Mouse (Mus musculus) layer of hippocampus, postnatal 36 days (tissue): ENCODE measurements at regions not wholly inside any gene's neighbourhood (a gene's known extent, or its start where the extent isn't known, plus 50 kb on each side); places are given as distances from the start of the nearest gene placed in this dataset.

Source experiments
- DNase-seq, 2 experiments: peaks; one replicate each; pipeline ENCODE4 v3.0.0; 2022

DNA sequence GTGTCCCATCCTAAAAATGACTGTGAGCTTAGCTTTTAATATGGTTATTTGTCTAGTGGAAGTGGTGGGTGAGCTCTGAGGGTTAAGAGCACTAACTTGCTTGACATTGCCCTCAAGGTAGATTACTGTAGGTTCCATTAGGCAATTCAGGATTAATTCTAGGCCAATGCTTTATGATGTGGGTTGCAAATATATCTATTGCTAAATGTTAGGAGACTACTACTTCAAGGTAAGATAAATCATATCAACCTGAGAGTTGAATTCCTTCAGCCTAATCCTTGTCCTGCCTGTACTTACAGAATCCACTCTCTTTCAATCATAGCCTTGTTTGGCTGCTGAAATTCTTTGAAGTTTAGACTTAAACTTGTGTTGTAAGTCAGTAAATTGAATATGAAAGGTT, 501.2 kb upstream of the Pappa start:
- no peak for DNase-seq

DNA sequence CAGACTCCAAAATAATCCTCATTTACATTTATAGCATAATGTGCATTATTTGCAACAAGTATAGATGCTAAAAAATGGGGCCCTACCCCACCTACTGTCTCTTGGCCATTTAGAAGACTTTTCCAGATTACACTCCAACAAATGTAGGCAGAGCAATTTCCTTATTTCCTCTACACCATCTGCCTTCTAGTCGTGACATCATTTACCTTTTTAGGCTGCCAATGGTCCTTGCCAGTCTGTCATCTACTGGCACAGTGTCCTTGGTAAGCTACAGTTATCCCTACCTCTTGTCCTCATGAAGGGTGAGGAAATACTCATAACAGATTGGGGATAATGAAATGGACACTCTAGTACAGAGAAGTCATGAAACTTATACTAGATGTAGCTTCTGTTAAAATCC, 491.8 kb upstream of the Pappa start:
- no peak for DNase-seq

DNA sequence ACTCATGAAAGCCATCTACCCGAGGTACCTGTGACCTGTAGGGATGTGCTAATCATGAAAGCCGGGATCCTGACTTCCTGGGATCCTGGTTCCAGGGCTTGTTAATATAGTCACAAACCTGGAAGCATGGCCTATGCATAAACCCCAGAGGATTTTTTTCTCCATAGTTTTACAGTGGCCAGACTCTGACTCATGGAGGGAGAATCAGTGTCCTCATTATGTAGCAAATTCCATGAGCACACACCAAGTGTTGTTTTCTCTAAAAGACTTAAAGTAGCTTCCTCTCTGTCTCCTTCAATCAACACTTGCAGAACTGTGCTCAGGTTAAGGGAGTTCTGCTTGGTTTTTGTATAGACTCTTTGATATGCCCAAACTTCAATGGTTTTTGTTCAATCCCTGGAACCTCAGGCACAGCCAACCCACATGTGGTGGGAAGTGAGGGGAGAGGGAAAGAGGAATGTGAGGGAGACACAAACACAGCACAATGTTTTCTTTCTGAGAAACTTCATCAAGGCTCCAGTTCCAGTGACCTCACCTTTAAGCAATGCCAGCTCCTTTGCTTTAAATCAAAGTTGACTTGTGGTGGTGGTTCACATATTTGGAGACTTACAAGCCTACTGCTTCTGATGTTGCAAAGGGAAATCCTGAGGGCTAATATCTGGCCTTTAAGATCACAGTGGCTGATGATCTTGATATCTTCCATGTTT, 488.6 kb upstream of the Pappa start:
- no peak for DNase-seq

DNA sequence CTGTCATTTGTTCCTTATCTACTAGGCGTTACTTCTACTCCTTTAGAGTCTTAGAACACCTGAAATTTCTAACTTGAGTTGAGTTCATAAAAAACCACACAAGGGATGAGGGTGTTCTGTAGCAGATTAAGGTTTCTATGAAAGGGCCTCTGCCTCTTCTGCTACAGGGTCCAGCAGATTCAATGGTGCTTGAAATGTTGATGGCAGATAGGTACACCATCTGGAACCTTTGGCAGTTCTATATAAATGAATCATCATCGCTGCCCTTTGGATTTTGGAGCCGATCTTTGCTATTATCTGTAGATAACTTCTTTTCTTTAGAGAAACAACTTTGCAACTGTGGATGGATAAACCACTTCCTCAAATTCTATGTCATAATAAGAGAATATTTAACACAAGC, 483.9 kb upstream of the Pappa start:
- no peak for DNase-seq

DNA sequence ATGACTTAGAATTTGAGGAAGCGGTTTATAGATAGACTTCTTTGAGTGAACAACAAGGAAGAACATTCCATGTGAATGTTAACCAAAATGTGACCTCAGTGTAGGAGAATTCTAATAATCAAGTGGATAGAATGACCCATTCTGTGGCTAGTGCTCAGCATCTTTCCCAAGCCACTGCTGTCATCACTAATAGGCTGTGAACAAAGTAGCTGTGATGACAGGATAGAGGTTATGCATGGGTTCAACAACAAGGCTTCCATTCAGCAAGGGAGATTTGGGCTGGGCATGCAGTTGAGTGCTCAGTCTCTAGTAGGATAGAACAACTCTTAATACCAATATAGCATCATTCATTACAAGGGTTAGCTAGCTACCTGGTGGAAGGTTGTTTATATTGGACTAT, 483.0 kb upstream of the Pappa start:
- DNase-seq: no peak

DNA sequence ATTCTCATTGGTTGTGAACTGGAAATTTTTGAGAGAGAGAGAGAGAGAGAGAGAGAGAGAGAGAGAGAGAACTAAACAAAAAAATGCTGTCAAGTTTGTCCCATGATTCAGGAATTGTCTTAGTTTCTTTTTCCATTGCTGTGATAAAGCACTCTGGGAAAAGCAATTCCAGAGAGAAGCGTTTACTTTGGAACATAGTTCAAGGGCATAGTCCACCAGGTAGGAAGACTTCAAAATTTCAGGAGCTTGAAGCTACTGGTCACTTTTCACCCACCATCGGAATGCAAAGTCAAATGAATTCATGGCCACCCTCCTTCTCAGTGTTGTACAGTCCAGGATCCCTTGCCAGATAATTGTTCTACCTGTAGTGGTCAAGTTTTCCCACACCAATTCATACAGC, 478.8 kb upstream of the Pappa start:
- no peak for DNase-seq

DNA sequence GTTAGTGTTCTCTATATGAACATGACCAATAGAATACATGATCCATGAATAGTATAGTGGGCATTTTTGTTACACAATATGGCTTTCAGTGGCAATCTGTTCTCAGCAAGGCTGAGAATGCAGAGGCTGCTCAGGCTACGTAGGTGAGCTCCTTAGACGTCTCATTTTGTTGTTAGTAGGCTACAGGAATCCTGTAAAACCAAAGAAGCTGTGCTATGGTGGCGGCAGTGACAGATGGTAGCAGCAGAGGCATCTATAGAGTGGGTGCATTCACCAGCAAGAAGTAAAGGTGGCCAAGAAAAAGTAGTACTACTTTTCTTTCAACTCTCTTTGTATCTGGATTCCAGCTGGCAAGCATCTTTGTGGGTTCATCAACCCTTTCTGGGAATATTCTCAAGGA, 469.8 kb upstream of the Pappa start:
- no peak for DNase-seq

DNA sequence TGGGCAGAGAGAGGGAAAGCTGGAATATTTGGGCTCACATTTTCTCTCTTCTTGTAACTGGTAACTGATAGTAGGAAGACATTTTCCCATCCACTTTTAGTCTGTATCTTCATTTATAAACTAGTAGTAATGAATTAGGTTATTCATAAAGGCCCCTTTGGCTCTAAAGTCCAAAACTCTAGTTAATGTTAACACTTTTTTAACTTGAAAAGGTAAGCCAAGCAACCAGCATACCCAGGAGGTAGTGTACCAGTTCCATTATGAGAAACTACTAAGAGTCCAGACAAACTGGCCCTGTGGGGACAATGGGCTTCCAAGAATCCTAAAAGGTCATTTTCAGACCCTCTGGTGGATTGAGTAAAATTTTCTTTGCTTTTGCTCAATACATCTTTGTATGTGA, 468.4 kb upstream of the Pappa start:
- DNase-seq: no peak

DNA sequence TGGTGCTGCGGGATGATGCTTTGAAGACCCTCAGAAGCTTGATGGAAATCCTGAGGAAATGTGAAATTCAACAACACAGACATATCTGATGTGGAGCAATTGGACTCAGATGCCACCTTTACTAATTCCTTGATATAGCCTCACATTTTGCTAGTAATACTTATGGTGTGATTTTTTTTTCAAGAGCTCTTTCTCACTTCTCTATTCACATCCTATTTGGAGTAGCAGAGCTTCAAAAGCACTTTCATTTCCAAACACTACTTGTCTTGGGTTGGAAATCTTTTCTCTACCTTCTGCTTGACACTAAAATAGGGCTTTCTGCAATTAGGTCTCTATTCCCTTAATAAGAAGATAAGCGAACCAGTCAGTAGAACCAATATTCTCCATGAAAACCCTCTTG, 460.3 kb upstream of the Pappa start:
- DNase-seq: no peak

DNA sequence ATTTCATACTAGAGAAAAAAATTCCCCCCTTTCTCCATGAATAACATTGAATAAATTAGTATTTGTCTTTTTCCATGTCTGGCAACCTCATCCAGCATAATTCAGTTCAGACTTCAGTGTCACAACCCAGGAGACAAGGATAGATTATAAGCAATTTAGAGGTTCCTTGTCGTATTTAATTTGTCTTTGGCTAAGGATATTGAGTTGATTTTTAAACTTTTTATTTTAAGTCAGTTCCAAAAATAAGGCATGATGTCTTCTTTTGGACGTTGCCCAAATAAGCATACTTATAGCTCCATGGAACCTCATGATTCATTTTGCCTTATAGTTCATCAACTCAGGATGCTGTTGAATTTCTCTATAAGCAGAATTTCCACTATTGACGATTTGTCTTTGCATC, 456.0 kb upstream of the Pappa start:
- DNase-seq: no peak

DNA sequence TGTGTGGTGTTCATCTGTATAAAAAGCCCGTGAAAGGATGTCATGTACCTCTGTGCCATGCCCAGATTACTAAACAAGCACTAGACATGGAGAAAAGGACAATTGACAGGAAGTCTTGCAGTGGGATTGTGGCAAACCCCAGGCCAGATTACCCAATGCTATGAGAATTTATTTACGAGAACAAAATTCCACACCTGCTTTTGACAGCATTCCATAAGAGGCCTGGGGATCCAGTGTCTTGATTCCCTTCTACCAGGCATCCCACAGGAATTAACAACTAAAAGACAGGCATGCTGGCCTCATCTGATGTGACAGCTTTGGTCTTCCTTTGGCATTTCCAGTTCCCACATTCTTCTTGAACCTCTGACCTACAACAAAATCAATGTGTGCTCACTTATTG, 454.3 kb upstream of the Pappa start:
- DNase-seq: no peak

DNA sequence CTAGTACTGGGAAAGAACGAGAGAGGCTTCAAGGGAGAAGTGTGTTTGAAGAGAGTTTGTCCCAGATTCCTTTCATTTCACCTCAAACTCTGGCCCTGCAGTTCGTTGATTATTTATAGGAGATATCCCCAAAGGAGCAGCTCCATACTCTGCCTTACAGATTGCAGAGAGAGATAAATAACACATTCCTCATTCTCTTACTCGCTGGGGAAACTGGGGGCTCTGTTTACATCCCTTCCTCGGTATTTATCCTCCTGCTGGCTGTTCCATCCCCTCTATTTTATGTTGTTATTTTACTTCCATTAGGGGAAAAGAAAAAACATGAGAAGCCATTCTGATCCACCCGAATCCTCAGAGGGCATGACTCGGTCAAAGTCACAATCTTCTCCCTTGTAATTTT, 447.5 kb upstream of the Pappa start:
- DNase-seq: no peak

DNA sequence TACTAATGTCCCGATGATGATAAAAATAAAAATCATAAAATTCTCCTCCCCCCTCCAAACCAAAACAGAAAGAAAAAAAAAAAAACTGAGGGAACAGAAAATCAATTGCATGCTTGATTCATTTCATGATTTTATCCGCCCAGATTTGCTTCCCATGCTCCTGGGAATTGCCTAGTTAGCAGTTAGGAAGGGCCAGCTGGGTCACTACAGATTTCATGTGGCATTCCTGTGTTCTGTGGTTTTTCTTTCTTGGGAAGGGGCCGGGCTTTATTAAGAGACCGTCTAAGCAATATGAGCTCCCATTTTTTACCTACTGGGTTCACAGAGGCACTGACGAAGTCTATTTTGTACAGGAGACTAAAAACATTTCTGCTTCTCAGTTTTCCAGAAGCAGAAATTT, 447.1 kb upstream of the Pappa start:
- no peak for DNase-seq

DNA sequence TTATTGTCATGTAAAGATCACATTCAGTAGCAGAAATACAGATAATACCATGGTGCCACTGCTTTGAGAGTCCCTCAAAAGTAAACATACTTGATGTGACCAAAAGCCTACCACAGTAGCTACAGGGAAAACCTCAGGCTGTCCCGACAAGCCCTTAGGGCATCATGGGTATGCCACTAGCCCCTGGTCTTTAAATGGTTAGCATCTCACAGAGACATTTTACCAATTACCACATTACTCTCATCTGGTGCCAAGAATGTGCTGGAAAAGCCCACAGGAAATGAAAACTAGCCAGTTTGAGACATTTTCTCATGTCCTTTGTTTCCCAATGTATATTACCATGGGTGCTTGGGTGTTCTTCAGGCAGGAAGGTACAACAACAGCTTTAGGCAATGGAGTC, 439.3 kb upstream of the Pappa start:
- DNase-seq: no peak

DNA sequence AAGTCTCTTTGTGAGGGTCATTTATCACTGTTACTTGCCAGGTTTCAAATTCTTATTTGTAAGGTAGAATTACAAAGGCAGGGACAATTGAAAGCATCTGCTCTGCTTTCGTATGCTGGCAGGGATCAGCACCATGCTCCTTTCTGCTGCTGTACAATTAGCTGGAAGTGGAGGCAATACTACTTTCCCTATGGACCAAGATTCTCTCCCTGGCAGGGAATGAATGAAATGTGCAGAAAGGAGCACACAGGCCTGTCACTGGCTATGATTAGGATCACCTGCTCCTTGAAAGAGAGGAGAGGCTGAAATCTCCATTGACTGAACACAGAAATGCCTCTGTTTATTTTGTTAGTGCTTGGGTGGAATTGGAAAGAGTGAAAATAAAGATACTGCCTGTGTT, 427.8 kb upstream of the Pappa start:
- no peak for DNase-seq

DNA sequence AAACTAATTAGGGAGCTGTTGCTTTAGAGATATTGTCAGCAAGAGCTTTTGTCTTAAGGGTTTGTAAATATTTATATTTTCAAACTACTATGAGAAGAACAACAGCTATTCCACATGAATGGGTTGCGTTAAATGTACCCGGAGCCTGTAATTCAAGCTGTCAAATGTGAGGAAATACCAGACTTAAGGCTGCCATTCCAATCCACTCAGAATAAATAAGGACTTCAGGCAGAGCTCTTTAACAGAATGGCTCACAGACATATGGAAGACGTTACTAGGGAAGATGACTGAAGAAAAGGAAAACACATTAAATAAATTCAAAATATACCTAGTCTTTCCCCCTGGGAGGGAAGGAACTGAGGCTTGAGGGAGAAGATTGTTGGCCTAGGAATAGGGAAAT, 400.7 kb upstream of the Pappa start:
- no peak for DNase-seq

DNA sequence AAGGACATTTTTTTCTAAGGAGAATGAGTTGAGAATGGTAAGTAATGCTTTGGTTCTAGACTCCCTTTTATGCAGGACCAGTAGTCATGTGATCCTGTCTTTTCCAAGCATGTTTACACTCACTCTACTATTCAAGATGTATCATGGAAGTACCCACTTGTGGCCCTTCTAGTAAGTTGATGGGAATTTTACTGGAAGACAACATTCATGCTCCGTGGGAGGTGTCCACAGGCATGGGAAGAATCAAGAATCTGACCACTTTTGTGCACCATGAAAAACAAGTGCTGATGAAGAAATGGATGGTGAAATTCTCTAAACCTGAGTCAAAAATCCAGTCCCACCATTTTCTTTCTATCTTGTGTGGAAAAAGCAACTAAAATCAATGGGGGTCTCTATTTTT, 399.1 kb upstream of the Pappa start:
- no peak for DNase-seq

DNA sequence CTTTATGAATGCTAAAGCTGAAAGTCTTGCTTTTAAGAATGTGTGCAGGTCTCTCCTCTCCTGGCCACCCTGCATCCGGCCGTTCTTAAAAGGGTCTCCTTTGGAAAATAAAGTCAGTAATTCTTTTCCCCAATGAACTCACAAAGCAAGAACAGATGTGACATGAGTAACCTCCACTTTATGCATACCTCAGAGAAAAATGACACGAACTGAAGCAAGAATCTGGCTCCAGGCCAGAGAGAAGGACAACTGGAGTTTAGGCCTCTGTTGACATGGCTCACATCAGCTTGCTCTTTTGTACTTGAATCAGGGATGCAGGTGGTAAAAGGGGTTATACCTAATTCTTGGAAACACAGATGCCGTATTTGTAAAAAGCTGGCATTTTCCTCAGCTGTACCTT, 368.0 kb upstream of the Pappa start:
- DNase-seq: no peak

DNA sequence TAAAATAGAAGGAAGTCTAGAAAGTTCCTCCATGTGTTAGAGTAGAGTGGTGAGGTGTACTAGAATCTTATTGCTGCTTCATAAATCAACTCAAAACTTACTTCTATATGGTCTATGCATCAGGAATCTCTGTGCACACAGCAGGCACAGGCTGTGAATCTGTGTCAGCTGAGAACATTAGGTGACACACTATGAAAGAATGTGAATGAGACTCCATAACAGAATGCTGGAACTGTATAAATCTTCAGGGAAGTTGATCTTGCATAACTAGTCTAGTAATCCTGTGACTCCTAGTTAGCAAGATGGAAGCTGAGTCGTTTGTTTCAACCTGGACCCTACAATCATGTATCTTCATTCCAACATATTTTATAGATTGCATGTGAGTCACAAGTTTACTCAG, 355.4 kb upstream of the Pappa start:
- no peak for DNase-seq

DNA sequence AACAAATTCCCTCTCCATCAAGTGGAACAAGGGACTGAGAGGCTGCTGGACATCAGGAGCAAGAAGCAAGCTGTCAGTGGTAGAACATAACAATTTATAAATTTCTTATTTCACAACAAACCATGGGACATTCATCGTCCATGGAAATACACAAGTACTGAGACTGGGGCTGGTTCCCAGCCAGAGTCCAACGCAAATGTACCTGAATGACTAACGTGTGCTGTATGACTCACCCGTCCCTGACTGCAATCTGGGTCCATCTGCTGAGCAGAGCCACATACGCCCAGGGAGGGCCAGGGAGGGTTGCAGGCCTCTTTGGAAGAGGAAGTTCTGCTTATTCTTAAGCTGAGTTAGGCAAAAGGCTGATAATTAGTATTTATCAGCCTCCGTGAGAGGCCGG, 320.1 kb upstream of the Pappa start:
- peak in 1 of 2 experiments; percentile 3 for DNase-seq

DNA sequence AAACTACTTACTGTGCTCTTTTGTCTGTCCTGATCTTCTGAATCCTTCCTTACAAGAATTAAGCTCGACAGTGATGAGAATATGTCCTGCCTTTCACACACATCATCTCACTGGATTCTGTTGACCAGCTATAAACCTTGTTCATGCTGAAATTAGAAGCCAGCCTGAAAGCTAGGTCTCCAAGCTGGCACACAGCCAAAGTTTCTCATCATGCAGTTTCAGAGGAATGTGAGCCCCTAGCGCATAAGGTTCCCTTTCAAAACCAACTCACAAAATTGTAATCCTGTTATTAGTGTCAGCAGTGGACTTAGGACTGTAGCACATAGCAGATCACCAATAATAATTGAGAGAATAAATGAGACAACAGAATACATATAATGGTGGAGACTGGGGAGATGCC, 319.0 kb upstream of the Pappa start:
- no peak for DNase-seq

DNA sequence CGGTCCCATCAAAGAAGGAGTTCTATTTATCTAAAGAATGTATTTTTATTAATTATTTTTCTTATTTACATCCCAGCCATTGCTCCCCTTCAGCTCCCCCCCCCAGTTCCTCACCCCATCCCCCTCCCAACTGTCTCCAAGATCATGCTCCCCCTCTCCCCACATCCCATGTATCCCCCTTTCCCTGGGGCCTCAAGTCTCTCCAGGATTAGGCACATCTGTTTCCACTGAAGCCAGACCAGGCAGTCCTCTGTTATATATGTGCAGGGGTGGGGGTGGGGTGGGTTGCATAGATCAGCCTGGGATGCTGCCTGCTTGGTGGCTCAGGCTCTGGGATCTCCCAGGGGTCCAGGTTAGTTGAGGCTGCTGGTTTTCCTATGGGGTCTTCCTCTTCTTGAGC, 316.8 kb upstream of the Pappa start:
- no peak for DNase-seq

DNA sequence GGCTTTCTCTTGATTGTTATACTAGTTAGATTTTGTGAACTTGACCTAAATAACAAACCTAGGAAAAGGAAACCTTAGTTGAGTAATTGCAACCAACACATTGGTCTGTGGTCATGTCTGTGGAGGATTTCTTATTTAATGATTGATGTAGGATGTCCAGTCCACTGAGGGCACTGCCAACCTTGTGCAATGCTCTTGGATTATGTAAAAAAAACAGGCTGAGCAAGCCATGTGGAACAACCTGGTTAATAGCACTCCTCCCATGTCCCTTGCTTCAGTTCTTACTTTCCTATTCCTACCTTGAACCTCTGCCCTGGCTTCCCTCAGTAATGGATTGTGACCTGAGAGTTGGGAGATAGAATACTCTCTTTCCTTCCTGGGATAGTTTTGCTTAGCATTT, 312.0 kb upstream of the Pappa start:
- DNase-seq: no peak

DNA sequence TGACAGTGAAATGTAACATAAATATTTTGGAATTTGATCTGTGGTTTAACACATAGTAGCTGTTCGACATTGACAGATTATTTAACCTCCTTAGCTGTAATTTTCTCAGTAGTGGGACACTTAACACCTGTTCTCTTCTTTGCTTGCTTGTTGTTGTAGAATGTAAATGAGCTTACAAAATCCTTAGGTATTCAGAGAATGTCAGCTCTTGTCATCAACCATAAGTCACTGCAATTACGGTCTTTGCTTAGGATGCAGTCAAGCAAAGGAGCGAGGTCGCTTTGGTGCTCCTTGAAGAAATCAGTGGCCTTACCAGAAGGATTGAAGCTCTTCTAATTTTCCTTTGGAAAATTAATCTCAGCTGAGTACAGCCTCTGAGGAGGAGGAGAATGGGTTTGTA, 311.2 kb upstream of the Pappa start:
- no peak for DNase-seq

DNA sequence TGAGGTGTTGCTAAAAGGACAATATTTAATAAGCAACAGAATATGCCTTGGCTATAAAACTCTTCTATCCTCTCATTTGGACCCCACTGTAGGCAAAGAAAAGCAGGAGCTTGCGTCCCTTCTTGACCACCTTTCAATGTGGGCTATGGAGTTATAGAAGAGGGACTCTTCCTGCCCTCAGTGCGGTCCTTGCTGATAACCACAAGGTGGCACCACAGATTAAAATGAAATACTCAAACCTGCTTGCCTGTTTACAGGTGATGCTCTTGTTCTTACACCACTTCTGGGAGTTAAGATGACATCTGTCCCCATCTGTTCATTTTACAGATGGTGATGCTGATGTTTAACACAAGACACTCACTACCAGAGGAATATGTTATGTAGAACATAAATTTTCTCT, 291.1 kb upstream of the Pappa start:
- DNase-seq: no peak

DNA sequence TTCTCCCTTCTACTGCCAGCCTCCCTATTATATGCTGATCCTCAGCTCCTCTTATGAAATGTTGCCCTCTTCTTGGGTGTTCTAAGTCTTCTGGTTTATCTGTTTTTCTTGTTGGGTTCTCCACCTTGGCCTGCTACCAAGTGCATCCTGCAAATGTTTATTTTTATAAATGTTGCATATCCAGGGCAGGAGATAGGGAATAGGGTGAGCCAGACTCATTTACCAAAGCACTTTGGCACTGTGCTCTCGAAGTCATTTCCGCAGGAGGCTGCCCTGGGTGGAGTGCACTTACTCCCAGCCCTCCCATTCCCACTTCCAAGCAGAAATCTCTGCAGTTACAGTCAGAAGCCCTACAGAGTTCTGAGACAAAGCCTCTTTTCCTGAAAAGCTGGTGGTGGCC, 249.5 kb upstream of the Pappa start:
- no peak for DNase-seq
